Mouse (Mus musculus): ENCODE results near the gene Vgll3. TPM values are rescaled to one million over a fixed set of nuclear protein-coding genes. Genes with fewer than 3 reads are reported as not detected.

Vgll3 gene
- 66.2 and 69.2 TPM in 2 replicates for polyA plus RNA-seq (2015; fragmentation: Nextera tagmentation; extraction: Ambion mirVana)

DNA sequence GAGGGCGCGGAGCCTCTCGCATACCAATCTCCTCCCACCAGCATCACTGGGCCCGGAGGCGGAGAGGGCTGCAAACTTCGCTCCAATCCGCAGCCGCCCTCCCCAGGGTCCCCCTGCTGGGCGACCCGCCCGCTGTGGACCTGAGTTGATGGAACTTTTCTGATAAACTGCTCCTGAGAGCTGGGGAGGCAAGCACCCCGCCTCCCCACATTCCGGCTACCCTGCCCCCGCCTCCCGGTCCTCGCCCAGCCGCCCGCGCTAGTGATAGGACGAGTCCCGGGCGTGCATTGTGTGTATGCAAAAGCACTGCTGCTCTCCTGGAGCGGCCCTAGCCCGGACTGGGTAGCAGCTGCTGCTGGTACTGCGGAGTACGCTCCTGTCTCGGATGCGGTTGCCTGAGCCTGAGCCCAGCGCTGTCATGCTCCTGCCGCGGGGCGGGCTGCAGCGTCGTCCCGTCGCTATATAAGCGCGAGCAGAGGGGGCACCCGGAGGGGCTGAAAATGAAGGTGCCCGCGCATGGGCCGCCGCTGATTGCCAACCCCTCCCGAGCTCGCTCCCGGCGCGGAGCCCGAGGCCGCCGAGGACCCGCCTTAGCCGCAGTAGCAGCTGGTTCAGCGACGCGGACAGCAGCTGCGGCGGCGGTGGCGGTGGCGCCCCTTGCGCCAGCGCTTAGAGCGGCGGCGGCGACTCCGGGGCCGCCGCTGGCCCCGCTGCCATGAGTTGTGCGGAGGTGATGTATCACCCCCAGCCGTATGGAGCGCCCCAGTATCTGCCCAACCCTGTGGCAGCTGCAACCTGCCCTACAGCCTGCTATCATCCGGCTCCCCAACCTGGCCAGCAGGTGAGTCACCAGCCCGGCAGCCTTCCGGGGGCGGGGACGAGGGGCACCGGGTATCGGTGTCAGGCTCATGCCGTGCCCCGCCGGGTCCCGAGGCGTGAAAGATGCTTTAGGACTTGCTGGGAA is at the start of gene Vgll3:
Gene Vgll3, plus strand, starts transcription at position 340 of the 964 bp plus-strand sequence.
- peak within 1 kb of the TSS; percentile 94 for H3K27ac ChIP-seq (replicated peaks)
- H3K9me3 ChIP-seq (replicated peaks): no peaks in the 10 kb centered on the region
- peak within 1 kb of the TSS; percentile 84 for H3K9ac ChIP-seq
- H3K4me2 ChIP-seq (replicated peaks): peak within 1 kb of the TSS; percentile 75
- WGBS: under 1% methylated on average over 86 of the region's 86 CpGs
- no peaks in the 10 kb centered on the region for H3K36me3 ChIP-seq
- H3K4me1 ChIP-seq: no peaks in the 10 kb centered on the region
- H3K4me3 ChIP-seq (replicated peaks): peak within 1 kb of the TSS; percentile 77
- ATAC-seq (ENCODE audit: insufficient number of reproducible peaks, low FRiP score, low TSS enrichment, low read depth): peak; percentile 94
- H3K27me3 ChIP-seq: no peaks in the 10 kb centered on the region

DNA sequence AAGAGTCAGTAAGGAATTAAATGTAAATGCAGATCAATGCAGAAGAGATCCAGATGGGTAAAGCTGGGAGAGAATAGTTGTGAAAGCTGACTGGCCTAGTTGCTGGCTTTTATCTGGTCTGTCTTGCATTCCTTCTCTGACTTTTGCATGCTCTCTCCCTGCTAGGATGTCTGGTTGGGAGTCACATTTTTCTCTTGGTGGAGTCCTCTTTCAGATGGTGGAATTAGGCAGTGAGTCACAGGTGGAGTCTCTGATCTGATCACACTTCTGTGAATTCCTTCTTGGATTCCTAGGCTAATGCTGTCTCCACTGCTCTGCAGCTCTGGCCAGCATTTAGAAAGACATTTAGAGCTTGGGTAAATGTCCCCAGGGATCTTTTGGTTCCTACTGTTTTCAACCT is 49.1 kb upstream of the Vgll3 start:
- no peak for ATAC-seq (ENCODE audit: insufficient number of reproducible peaks, low FRiP score, low TSS enrichment, low read depth)
- Histone ChIP-seq H3K9me3 (replicated peaks) (no peaks in the 10 kb centered on the region), H3K27ac (replicated peaks) (no peak overlapping the region), H3K4me1 (no peaks in the 10 kb centered on the region), H3K4me2 (replicated peaks) (no peak overlapping the region), H3K9ac (no peak overlapping the region), H3K27me3 (no peaks in the 10 kb centered on the region), H3K4me3 (replicated peaks) (no peak overlapping the region), H3K36me3 (no peaks in the 10 kb centered on the region)

DNA sequence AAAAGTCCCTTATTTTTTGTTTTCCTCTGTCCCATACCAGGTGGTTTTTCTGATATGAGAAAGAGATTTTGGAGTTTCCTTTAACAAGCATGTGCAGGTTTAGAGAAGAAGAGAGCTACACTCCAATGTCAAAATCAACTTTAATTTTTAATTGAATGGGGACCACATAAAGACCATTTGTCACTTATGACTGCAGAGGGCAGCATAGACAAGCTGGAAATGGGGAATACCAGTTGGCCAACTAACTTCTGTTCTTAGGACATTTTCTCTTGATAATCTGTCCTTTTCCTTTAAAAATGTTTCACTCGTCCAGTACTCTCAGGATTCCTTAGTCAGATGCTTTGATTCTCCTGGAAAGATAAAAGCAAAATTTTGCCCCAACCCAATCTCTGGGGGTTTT is 29.1 kb upstream of the Vgll3 start:
- 24% methylated on average over 1 of the region's 1 CpGs for WGBS

DNA sequence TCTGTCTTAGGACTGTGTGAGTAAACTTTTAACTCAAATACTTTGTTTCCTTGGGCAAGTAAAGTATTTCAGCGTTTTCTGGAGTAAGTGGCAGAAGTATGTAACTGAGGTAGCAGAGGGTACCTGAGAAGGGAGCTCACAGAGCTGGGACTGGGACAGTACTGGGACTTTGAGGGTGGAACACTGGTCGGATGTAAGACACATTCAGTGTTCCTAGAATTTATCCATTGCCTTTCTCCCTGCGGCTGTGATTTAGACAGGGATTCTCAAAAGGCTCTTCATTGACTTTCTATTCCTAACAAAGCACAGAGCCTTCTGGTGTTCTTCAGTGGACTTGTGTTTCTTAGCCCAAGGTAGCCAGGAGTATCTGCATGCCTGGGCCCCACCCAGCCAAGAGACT is 1.0 kb downstream of the Vgll3 start:
- peak overlapping the region; percentile 94 for H3K27ac ChIP-seq (replicated peaks)
- peak overlapping the region; percentile 84 for H3K9ac ChIP-seq
- H3K27me3 ChIP-seq: no peaks in the 10 kb centered on the region
- H3K9me3 ChIP-seq (replicated peaks): no peaks in the 10 kb centered on the region
- H3K4me3 ChIP-seq (replicated peaks): peak overlapping the region; percentile 77
- no peaks in the 10 kb centered on the region for H3K36me3 ChIP-seq
- WGBS: 17% methylated on average over 3 of the region's 3 CpGs
- peak overlapping the region; percentile 75 for H3K4me2 ChIP-seq (replicated peaks)
- ATAC-seq (ENCODE audit: insufficient number of reproducible peaks, low FRiP score, low TSS enrichment, low read depth): no peak
- H3K4me1 ChIP-seq: no peaks in the 10 kb centered on the region

More for the DNA sequence above, 29.1 kb upstream of the Vgll3 start:
- no peaks in the 10 kb centered on the region for H3K36me3 ChIP-seq
- H3K27ac ChIP-seq (replicated peaks): no peak overlapping the region
- ATAC-seq (ENCODE audit: insufficient number of reproducible peaks, low FRiP score, low TSS enrichment, low read depth): no peak
- H3K9ac ChIP-seq: no peak overlapping the region
- no peak overlapping the region for H3K4me3 ChIP-seq (replicated peaks)
- H3K4me1 ChIP-seq: no peaks in the 10 kb centered on the region
- no peaks in the 10 kb centered on the region for H3K27me3 ChIP-seq
- no peak overlapping the region for H3K4me2 ChIP-seq (replicated peaks)
- H3K9me3 ChIP-seq (replicated peaks): no peaks in the 10 kb centered on the region

DNA sequence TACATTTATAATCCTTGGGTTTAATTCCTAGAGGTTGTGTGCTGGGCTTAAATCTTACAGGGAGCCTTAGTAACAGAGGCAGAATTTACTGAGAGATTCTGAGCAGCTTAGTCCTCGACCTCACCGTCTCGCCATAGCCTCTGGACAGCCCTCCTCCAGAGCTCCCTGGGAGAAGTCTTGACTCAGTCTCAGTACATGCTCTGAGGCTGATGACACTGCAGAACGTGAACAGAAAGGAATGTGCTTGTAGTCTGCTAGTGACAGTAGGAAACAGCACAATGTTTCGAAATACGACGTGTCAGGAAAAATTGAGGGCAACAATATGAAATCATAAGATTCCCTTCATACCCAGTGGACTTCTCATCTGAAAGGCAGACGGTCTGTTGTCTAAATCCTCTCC is 3.7 kb downstream of the Vgll3 start:
- 0 out of 2 replicates have a peak, but pooled peaks cover 1% of the 10 kb centered on the region for H3K4me1 ChIP-seq
- no peak overlapping the region for H3K27ac ChIP-seq (replicated peaks)
- no peaks in the 10 kb centered on the region for H3K9me3 ChIP-seq (replicated peaks)
- ATAC-seq (ENCODE audit: insufficient number of reproducible peaks, low FRiP score, low TSS enrichment, low read depth): no peak
- H3K4me2 ChIP-seq (replicated peaks): peak overlapping the region; percentile 37
- no peaks in the 10 kb centered on the region for H3K36me3 ChIP-seq
- WGBS: 29% methylated on average over 8 of the region's 8 CpGs
- peak overlapping the region; percentile 77 for H3K4me3 ChIP-seq (replicated peaks)
- no peak overlapping the region for H3K9ac ChIP-seq
- no peaks in the 10 kb centered on the region for H3K27me3 ChIP-seq

DNA sequence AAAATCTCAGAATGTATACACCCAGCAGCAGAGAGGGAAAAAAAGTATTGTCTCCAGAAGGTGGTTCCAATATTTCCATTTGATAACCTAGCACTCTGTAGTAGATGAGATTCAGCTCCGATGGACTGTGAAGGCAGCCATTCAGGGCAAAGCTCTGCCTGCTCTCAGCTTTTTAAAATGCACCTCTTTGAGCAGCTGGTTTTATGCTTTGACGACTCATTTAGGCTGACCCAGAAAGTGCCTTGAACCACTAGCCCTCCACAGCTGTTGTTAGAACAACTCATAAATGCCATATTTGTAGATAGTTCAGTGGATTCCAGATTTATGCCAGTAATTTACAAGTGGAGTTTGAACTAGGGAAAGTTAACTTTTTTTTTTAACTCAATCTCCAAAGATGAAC is 5.7 kb downstream of the Vgll3 start:
- Histone ChIP-seq H3K4me3 (replicated peaks) (no peak overlapping the region), H3K9me3 (replicated peaks) (no peaks in the 10 kb centered on the region), H3K36me3 (no peaks in the 10 kb centered on the region), H3K4me1 (0 out of 2 replicates have a peak, but pooled peaks cover 5% of the 10 kb centered on the region), H3K9ac (no peak overlapping the region), H3K27ac (replicated peaks) (no peak overlapping the region), H3K4me2 (replicated peaks) (peak overlapping the region; percentile 15; the same call in 1 of the 2 replicates), H3K27me3 (no peaks in the 10 kb centered on the region)
- ATAC-seq (ENCODE audit: insufficient number of reproducible peaks, low FRiP score, low TSS enrichment, low read depth): no peak
- WGBS: 53% methylated on average over 2 of the region's 2 CpGs

DNA sequence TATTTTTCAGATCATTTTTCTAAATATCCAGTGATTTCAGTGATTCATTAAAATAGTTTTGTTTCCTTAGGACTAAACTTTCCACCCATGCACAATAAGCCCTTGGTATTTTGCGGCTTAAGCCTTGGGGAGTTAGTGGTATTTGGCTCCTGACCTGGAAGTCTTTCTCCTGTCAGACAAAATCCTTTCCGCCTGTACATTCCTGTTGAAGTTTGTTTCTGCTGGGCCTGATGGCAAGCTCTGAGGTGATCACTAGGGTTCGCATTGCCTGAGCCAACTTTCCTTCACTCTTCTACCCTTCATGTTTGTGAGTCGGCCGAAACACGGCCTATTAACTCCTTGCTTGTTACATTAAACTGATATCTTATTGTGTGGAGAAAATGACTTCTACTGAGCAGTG is 8.7 kb downstream of the Vgll3 start:
- Histone ChIP-seq H3K27ac (replicated peaks) (no peak overlapping the region), H3K4me3 (replicated peaks) (no peak overlapping the region), H3K4me1 (peaks cover 9% of the 10 kb centered on the region; the same call in 1 of the 2 replicates), H3K36me3 (no peaks in the 10 kb centered on the region; the same call in 1 of the 2 replicates), H3K27me3 (no peaks in the 10 kb centered on the region), H3K4me2 (replicated peaks) (no peak overlapping the region), H3K9me3 (replicated peaks) (no peaks in the 10 kb centered on the region), H3K9ac (no peak overlapping the region)
- whole genome bisulfite sequencing: 62% methylated on average over 6 of the region's 6 CpGs
- no peak for ATAC-seq (ENCODE audit: insufficient number of reproducible peaks, low FRiP score, low TSS enrichment, low read depth)

DNA sequence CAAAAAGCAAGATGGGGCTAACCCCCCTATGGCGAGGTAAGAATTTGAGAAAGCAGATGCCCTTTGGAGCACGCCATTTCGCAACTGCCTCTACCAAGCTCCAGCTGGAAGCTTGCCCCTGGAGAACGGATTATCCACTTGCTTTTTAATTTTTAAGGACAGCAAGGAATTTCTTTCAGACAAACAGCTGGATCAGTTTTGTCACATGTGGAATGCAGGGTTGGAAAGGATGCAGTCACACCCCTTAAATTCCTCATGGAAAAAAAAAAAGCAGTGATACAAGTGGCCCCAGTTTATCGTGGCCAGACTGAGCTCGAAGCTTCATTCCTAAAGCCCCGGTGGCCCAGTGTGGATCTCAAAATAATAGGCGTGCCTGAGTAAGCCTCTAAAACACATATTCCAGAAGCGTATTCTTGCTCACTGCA is 13.1 kb downstream of the Vgll3 start:
- 0 out of 2 replicates have a peak overlapping the region, but pooled peaks have one; percentile 39 for H3K27ac ChIP-seq (replicated peaks)
- 28% methylated on average over 9 of the region's 9 CpGs for WGBS
- no peaks in the 10 kb centered on the region for H3K9me3 ChIP-seq (replicated peaks)
- peaks cover 9% of the 10 kb centered on the region; the same call in 1 of the 2 replicates for H3K4me1 ChIP-seq
- no peaks in the 10 kb centered on the region; the same call in 1 of the 2 replicates for H3K36me3 ChIP-seq
- H3K4me3 ChIP-seq (replicated peaks): no peak overlapping the region
- H3K9ac ChIP-seq: no peak overlapping the region
- no peaks in the 10 kb centered on the region for H3K27me3 ChIP-seq
- ATAC-seq (ENCODE audit: insufficient number of reproducible peaks, low FRiP score, low TSS enrichment, low read depth): peak; percentile 43; the same call in 1 of the 2 replicates
- H3K4me2 ChIP-seq (replicated peaks): peak overlapping the region; percentile 34

DNA sequence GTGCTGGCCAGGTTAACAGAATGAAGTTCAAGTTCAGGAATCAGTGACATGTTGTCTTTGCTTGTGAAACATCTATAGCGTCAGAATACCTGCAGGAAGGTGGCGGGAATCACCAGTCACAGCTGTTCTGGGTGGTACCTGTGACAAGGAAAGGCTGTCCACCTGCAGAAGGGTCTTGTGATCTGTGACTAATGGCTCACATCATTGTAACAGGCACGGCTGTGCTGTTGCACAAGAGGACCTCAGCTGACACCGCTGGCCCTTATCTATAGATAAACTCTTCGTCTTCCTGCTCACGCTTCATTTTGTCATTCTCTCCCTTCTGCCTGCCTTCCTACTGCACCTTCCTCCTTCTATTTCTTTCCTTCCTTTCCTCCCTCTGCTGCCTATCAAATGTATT is 14.0 kb downstream of the Vgll3 start:
- ATAC-seq (ENCODE audit: insufficient number of reproducible peaks, low FRiP score, low TSS enrichment, low read depth): no peak
- H3K4me3 ChIP-seq (replicated peaks): no peak overlapping the region
- peaks cover 4% of the 10 kb centered on the region; the same call in 1 of the 2 replicates for H3K4me1 ChIP-seq
- H3K4me2 ChIP-seq (replicated peaks): no peak overlapping the region
- H3K27me3 ChIP-seq: no peaks in the 10 kb centered on the region
- no peaks in the 10 kb centered on the region; the same call in 1 of the 2 replicates for H3K36me3 ChIP-seq
- H3K9me3 ChIP-seq (replicated peaks): no peaks in the 10 kb centered on the region
- WGBS: 86% methylated on average over 6 of the region's 6 CpGs
- no peak overlapping the region for H3K27ac ChIP-seq (replicated peaks)
- no peak overlapping the region for H3K9ac ChIP-seq

DNA sequence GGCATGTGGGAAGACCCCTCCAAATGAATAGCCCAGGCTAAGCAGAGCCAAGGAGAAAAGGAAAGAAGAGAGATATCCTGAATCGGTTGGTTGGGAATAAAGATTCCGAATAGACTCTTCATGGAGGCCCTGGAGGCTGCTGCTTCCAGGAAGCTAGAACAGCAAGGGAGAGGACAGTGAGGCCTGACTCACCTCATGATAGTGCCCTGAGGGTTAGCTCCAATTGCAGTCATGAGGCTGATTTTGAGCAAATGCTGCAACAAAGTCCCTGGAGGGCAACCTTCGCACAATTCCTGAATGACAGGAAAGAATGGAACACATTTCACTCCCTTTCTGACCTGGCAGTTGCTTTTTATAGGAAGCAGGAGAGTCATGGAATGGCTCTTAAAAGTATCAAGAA is 19.7 kb downstream of the Vgll3 start:
- no peak overlapping the region for H3K4me2 ChIP-seq (replicated peaks)
- ATAC-seq (ENCODE audit: insufficient number of reproducible peaks, low FRiP score, low TSS enrichment, low read depth): no peak
- no peak overlapping the region for H3K27ac ChIP-seq (replicated peaks)
- no peaks in the 10 kb centered on the region for H3K9me3 ChIP-seq (replicated peaks)
- 0 out of 2 replicates have a peak, but pooled peaks cover 8% of the 10 kb centered on the region for H3K36me3 ChIP-seq
- peaks cover 6% of the 10 kb centered on the region; the same call in 1 of the 2 replicates for H3K4me1 ChIP-seq
- WGBS: 69% methylated on average over 3 of the region's 3 CpGs
- no peak overlapping the region for H3K9ac ChIP-seq
- H3K27me3 ChIP-seq: no peaks in the 10 kb centered on the region
- H3K4me3 ChIP-seq (replicated peaks): no peak overlapping the region

DNA sequence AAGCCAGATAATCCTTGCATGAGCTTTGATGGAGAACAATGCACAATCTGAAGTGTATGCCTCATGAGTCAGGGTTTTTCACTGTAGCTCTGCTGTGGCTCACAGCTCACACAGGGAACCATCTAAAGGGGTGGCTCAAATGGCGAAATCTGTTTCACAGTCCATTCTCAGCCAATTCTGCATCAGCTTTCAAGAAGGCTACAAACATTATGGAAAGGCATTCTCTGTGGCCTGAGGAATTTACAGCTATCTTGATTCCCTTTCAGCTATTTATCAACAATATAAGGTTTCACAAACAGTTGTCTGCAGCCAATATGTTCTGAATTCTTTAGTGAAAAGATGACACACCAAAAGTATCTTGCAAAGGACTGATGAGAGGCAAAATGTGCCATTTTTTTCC is 35.1 kb downstream of the Vgll3 start:
- H3K27ac ChIP-seq (replicated peaks): no peak overlapping the region
- no peak overlapping the region for H3K9ac ChIP-seq
- no peaks in the 10 kb centered on the region for H3K36me3 ChIP-seq
- H3K27me3 ChIP-seq: no peaks in the 10 kb centered on the region
- H3K9me3 ChIP-seq (replicated peaks): no peaks in the 10 kb centered on the region
- peaks cover 3% of the 10 kb centered on the region; the same call in 1 of the 2 replicates for H3K4me1 ChIP-seq
- WGBS: 49% methylated on average over 1 of the region's 1 CpGs
- H3K4me3 ChIP-seq (replicated peaks): no peak overlapping the region
- ATAC-seq (ENCODE audit: insufficient number of reproducible peaks, low FRiP score, low TSS enrichment, low read depth): no peak
- H3K4me2 ChIP-seq (replicated peaks): no peak overlapping the region

Measured in embryonic facial prominence, embryonic 15.5 days (tissue).